Mouse (Mus musculus) myocyte (in vitro differentiated cells): ENCODE results near the gene Gen1.

Source experiments
- CEBPB ChIP-seq: IDR thresholded peaks from 2 replicates; pipeline ENCODE4 v1.6.1; 2011; ENCODE audit warnings: mild to moderate bottlenecking, moderate library complexity; ENCODE audit not compliant: poor library complexity, insufficient read depth, severe bottlenecking
- MYOD1 ChIP-seq, 3 experiments: IDR thresholded peaks; one replicate each; pipeline ENCODE4 v1.6.1; 2011; ENCODE audit warnings: control low read depth in 2 of 3, low read depth in 2 of 3, mild to moderate bottlenecking in 2 of 3, moderate library complexity in 1 of 3; ENCODE audit not compliant: insufficient read length in 2 of 3, control insufficient read depth in 1 of 3
- MYOG ChIP-seq, 3 experiments: IDR thresholded peaks; one replicate each; pipeline ENCODE4 v1.6.1; 2011; ENCODE audit warnings: control low read depth in 2 of 3, low read depth in 2 of 3, mild to moderate bottlenecking in 2 of 3; ENCODE audit not compliant: insufficient read length in 2 of 3, control insufficient read depth in 1 of 3, insufficient read depth in 1 of 3
- POLR2A ChIP-seq: IDR thresholded peaks from one replicate; pipeline ENCODE4 v1.6.1; 2011; ENCODE audit warnings: low read depth, mild to moderate bottlenecking, control low read depth, moderate library complexity; ENCODE audit not compliant: insufficient read length
- TCF12 ChIP-seq: IDR thresholded peaks from one replicate; pipeline ENCODE4 v1.6.1; 2011; ENCODE audit warnings: mild to moderate bottlenecking, control low read depth; ENCODE audit not compliant: poor library complexity, insufficient read depth, severe bottlenecking
- USF1 ChIP-seq: IDR thresholded peaks from one replicate; pipeline ENCODE4 v1.6.1; 2011; ENCODE audit warnings: low read depth, mild to moderate bottlenecking, control low read depth, moderate library complexity

GRCm38 (mm10) chr12:11212881-11213280 lies 52.7 kb downstream of the Gen1 start:
- TF ChIP-seq POLR2A, result no peak
- no peak for TF ChIP-seq CEBPB
- no peak for TF ChIP-seq MYOG (IDR thresholded peaks at IDR 0.05; ENCODE audit: control insufficient read depth in 1 of 3, insufficient read depth in 1 of 3, insufficient read length in 2 of 3, low read depth in 2 of 3)
- no peak for TF ChIP-seq USF1
- no peak for TF ChIP-seq TCF12
- no peak for TF ChIP-seq MYOD1 (IDR thresholded peaks at IDR 0.05; ENCODE audit: control insufficient read depth in 1 of 3, insufficient read length in 2 of 3, low read depth in 2 of 3)
